In genomic region chr11:29612007-29612406, GRCm38 (mm10) we compare ENCODE assay signal across 20 mouse cellular contexts.
A peak's percentile ranks its signal among the peaks of the same experiment; 100 is the strongest.
DNase-seq lines count a peak whose midpoint lies in the region; ATAC-seq lines count a peak whose summit lies in the region.
"Had no signal": no experiment of that assay in that cellular context is flagged by ENCODE, and none has a peak within 500 bp of the region (broad histone marks: within the 10 kb centered on the region; RNA-seq: fewer than 3 reads in every experiment).

No protein-coding gene starts in this region.

- ATAC-seq in kidney, embryonic 14.5 days (ENCODE audit: low FRiP score, low TSS enrichment) = peak; percentile 43; the same call in 1 of the 2 replicates
- no peak for ATAC-seq in erythroblast, adult 5-6 weeks (replicated peaks; ENCODE audit: low FRiP score, poor library complexity, severe bottlenecking)
- ATAC-seq: forebrain, embryonic 14.5 days had no signal

- no peak overlapping the region for H3K4me2 ChIP-seq in kidney, embryonic 14.5 days (replicated peaks; ENCODE audit: low read depth, low read length)
- H3K4me2 ChIP-seq: hindbrain, embryonic 12.5 days had no signal

- H3K4me3 ChIP-seq in kidney, embryonic 14.5 days (ENCODE audit: low read length) = no peak overlapping the region
- H3K4me3 ChIP-seq: embryonic facial prominence, embryonic 10.5 days; erythroblast, embryonic 14.5 days; forebrain, embryonic 10.5 days; gastrocnemius, adult 2 months; heart, embryonic 10.5 days; hindbrain, embryonic 12.5 days had no signal

- no peaks in the 10 kb centered on the region for H3K4me1 ChIP-seq in kidney, embryonic 14.5 days (ENCODE audit: control insufficient read depth, insufficient read depth, low read length)
- H3K4me1 ChIP-seq: embryonic facial prominence, embryonic 10.5 days; forebrain, embryonic 10.5 days; heart, embryonic 10.5 days; hindbrain, embryonic 12.5 days had no signal

- no peaks in the 10 kb centered on the region for H3K36me3 ChIP-seq in kidney, embryonic 14.5 days (ENCODE audit: control insufficient read depth, insufficient read depth, low read length)
- H3K36me3 ChIP-seq: embryonic facial prominence, embryonic 10.5 days; forebrain, embryonic 10.5 days; heart, embryonic 10.5 days; hindbrain, embryonic 12.5 days had no signal

- H3K9me3 ChIP-seq in kidney, embryonic 14.5 days (ENCODE audit: control insufficient read depth, low read length) = no peaks in the 10 kb centered on the region
- H3K9me3 ChIP-seq: embryonic facial prominence, embryonic 10.5 days; forebrain, embryonic 10.5 days; heart, embryonic 10.5 days; hindbrain, embryonic 12.5 days had no signal

- no peak overlapping the region for H3K27ac ChIP-seq in kidney, embryonic 14.5 days (ENCODE audit: low read depth, low read length)
- H3K27ac ChIP-seq: embryonic facial prominence, embryonic 10.5 days; forebrain, embryonic 10.5 days; gastrocnemius, adult 2 months; heart, embryonic 10.5 days; hindbrain, embryonic 12.5 days had no signal

- no peak overlapping the region for H3K9ac ChIP-seq in kidney, embryonic 14.5 days (ENCODE audit: low read depth, low read length)
- H3K9ac ChIP-seq: hindbrain, embryonic 12.5 days had no signal

- peak; percentile 29 for DNase-seq in kidney, adult 11 months
- DNase-seq in kidney, adult 18-20 months = no peak
- peak; percentile 11 for DNase-seq in kidney, postnatal 10 days
- no peak for DNase-seq in adipocyte (ENCODE audit: low spot score)
- DNase-seq in layer of hippocampus, postnatal 14 days (ENCODE audit: low spot score in 2 of 2) = no peak
- DNase-seq: adrenal gland, adult 2 months; adrenal gland, postnatal 25 days; cerebellum, adult 18-20 months; cerebellum, adult 9-11 months; gastrocnemius, adult 2 months; gastrocnemius, postnatal 25 days; heart, postnatal 4 days had no signal

- no peaks in the 10 kb centered on the region for H3K27me3 ChIP-seq in kidney, embryonic 14.5 days (ENCODE audit: control insufficient read depth, insufficient read depth, low read length)
- H3K27me3 ChIP-seq: hindbrain, embryonic 12.5 days had no signal

Comparison
In these comparisons a context has a peak if more than half of its experiments do, and no peak if none do; other contexts are left out.
1. DNase-seq: peak in kidney, adult 11 months (single experiment) and kidney, postnatal 10 days (single experiment); none in kidney, adult 18-20 months (single experiment), adipocyte (single experiment) and layer of hippocampus, postnatal 14 days (0 of 2).